Mouse (Mus musculus) CD4-positive, CD25-positive, alpha-beta regulatory T cell, adult 2 months (primary cell): ENCODE measurements around the gene 1700022I11Rik.
"Not testable (repeated sequence)": the region's sequence is repeated elsewhere in the genome, so short reads cannot be mapped to it uniquely, and the experiment has no call there.

Source experiments
- DNase-seq: peaks from one replicate; pipeline ENCODE4 v3.0.0-alpha.2; 2012; ENCODE audit warnings: low read depth, low spot score

1700022I11Rik gene

DNA sequence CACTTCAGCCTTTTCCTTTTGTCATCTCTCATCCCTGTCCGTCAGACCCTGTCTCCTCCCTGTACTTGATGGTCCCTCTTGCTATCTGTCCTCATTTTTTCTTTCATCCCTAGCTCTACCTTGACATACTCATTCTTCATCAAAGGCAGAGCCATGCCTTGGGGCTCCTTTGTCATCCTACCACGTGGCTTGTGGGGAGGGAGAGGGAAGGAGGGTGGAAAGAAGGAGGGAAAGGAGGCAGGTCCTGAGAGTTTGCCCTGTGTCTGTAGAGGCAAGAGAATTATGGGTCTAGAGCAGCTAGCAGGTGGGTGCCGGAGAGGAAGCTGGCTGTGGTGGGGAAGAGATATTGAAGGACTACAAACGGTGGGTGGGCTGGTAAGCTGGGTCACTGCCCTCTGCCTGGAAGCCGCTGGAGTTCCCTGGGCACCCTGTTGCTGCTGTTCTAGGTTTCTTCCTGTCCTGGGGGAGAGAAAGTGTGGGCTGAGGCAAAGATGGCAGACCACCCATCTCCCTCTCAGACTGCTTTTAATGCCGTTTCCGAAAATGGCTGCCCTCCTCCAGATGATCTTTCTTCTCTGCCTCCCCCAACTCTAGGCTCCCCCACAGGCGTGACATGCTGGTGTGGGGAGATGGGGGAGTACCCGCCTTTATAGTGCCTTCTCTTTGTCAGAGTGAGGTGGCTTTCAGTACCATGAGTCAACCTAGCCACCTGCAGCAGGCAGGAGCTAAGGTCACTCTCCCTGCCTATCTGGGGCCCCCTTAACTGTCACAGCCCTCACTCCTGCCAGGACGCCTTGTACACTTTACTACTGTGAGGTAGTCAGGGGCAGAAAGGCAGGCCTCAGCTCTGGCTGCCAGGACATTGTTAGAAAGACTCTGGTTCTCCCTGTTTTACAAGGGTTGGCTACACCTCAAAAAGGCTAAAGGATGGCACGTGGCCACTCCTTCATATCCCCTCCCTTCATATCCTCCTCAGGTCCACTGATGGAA is 17.9 kb upstream of the 1700022I11Rik start:
- no peak for DNase-seq

- no peak for DNase-seq
These were observed 16.8 kb upstream of the 1700022I11Rik start for GRCm38 (mm10) chr4:42952563-42952962.

- DNase-seq, result no peak
These were observed 15.8 kb upstream of the 1700022I11Rik start for GRCm38 (mm10) chr4:42953435-42954094.

DNA sequence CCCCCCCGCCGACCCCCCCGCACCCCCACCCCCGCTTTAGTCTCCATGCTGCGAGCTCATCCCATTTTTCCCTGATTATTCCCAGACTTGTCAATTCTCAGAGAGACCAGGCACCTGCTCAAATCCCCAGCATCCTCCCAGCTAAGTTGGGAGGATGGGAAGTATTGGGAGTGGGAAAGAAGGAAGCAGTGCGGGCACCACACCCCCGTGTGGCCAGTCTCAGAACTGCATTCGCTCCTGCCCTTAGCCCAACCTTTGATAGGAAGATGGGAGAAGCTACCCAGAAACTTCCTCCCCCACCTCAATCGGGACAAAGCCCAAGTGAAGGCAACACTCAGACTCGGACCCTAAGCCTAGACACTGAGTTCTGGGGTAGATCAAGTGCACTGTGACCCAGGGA is 15.1 kb upstream of the 1700022I11Rik start:
- peak; percentile 65 for DNase-seq

DNA sequence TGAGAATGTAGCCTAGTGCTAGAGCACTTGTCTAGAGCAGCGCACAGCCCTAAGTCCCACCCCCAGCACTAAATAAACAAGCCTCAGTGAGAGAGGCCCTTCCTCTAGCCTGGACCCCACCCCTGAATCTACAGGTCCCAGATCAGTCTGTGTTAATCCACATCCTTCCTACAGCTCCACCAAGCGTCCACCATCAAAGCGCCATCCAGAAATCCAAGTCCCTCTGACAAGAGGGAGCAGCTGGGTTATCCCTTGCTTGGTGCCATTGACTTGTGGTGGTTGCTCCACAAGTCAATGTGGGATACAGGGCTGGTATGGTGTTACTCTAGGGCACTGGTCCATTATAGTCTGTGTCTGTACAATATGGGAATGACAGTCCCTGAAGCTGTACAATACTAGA is 14.2 kb upstream of the 1700022I11Rik start:
- no peak for DNase-seq

DNA sequence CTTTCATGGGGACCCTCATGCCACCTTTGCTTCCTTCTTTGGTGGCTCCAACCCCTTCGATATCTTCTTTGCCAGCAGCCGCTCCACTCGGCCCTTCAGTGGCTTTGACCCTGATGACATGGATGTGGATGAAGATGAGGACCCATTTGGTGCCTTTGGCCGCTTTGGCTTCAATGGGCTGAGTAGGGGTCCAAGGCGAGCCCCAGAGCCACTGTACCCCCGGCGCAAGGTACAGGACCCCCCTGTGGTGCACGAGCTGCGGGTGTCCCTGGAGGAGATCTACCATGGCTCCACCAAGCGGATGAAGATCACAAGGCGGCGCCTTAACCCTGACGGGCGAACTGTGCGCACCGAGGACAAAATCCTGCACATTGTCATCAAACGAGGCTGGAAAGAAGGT is 12.8 kb upstream of the 1700022I11Rik start:
- no peak for DNase-seq

GRCm38 (mm10) chr4:42957306-42957705 is 12.1 kb upstream of the 1700022I11Rik start:
- DNase-seq, result no peak

DNA sequence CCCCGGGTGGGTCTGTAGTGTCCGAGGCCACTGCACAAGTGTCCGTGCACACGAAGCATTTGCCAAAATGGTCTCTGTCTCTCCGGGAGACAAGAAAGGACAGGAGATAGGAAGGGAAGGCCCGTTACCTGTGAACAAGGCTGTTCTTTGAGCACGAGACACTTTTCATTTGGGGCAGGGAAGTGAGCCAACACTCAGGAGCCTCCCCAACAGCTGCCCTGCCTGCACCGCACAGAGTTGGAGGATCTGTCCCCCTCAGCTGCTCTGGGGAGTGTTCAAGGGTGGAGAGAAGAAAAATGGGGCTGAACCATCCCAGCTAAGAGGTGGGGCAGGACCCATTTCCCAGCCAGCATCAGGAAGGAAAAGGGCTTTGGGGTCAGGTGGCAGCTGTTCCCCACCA is 11.4 kb upstream of the 1700022I11Rik start:
- DNase-seq, result no peak

DNA sequence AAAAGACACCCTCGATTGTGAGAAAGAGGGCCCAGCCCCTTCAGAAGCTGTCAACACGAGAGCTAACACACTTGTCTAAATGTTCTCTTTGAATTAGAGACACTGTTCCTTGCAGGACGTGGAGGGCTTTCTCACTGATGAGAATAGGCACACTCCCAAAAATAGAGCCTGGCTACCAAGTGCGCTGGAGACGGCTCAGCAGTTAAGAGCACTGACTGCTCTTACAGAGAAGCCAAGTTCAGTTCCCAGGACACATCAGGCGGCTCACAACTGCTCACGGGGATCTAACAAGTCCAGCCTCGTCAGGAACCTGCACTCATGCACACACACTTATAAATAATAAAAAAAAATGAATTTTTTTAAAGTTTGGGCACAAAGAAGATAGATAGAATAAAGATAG is 10.5 kb upstream of the 1700022I11Rik start:
- no peak for DNase-seq

GRCm38 (mm10) chr4:42959382-42959781 is 10.0 kb upstream of the 1700022I11Rik start:
- DNase-seq, result no peak

GRCm38 (mm10) chr4:42961592-42961991 is 7.8 kb upstream of the 1700022I11Rik start:
- DNase-seq, result peak; percentile 83

DNA sequence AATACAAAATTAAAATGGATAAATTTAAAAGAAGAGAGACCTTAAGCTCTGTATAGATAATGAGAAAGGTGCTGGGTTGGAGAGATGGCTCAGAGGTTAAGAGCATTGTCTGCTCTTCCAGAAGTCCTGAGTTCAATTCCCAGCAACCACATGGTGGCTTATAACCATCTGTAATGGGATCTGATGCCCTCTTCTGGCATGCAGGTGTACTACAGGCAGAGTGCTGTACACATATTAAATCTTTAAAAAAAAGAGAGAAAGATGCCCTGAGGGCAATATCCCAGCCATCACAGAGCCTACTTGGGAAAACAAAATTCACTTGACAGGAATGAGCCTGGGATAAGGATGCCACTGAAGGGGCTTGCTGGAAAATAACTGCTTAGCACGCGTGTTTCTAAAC is 5.9 kb upstream of the 1700022I11Rik start:
- DNase-seq, result no peak

- DNase-seq, result peak; percentile 85
These were observed 4.2 kb upstream of the 1700022I11Rik start for GRCm38 (mm10) chr4:42965039-42965719.

GRCm38 (mm10) chr4:42972952-42973351 is 3.5 kb downstream of the 1700022I11Rik start:
- DNase-seq, result no peak

GRCm38 (mm10) chr4:42973868-42974267 is 4.5 kb downstream of the 1700022I11Rik start:
- DNase-seq, result no peak

GRCm38 (mm10) chr4:42978062-42978461 is 8.7 kb downstream of the 1700022I11Rik start:
- DNase-seq, result peak; percentile 55

- not testable (repeated sequence) for DNase-seq
These were observed 11.1 kb downstream of the 1700022I11Rik start for GRCm38 (mm10) chr4:42980467-42980866.

DNA sequence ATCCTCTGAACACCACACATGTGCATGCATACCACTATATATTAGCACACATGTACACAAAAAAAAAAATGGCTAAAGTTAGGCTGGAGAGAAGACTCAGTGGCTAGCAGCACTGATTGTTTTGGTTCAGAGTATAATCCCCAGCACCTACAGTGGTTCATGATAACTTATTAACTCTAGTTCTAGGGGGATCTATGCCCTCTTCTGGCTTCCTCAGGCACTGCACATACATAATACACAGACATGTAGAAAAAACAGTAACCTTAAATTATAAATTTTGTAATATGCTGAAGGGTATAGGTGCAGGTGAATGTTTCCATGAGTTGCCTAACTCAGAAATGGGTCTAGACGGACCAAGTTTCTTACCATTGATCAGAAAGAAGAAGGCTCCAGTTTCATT is 18.9 kb downstream of the 1700022I11Rik start:
- no peak for DNase-seq

- DNase-seq, result no peak
These were observed 28.6 kb downstream of the 1700022I11Rik start for GRCm38 (mm10) chr4:42998022-42998421.

DNA sequence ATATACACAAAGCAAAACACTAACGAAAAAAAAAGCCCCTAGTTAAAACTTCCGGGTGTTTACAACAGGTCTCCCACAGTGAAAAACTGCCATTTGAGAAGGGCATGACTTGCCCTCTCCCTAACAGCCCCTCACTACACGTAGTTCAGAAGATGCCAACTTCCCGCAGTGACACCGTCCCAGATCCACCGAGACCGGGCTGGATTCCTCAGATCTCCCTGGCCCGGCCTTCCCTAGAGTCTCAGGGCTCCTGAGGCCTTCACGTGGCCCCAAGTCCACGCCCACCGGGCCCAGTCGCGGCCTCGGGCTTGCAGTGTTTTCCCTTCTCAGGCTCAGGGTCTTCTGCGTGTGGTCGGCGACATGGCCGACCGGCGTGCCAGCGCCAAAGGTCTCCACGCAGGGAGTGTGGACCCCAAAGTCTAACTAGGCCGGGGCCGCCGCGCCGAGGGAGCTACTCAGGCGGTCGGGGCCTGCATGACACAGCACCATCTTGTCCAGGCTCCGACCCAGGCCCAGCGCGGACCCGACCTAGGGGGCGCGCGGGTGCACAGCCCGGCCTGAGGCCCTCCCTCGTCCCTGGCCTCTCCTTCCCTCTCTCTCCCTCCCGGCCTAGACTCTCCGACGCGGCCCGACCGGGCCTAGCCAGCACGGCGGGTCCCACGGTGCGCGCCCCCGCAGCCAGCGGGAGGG is 30.2 kb downstream of the 1700022I11Rik start:
- DNase-seq, result peak; percentile 77
